Mouse (Mus musculus) lung, embryonic 16.5 days (tissue): Measurements from ENCODE around the gene Crat. TPM values are rescaled to one million over a fixed set of nuclear protein-coding genes. Genes with fewer than 3 reads are reported as not detected.

ENCODE experiments used
- ATAC-seq: fragments of 200-750 bp; cut with Nextera tagmentation; 2 replicates; pipeline ENCODE4 v1.8.0; 2017; ENCODE audit warnings: low read depth, mild to moderate bottlenecking, moderate library complexity
- H3K27ac ChIP-seq: fragments of 300-500 bp; sonication (generic); 2 replicates; pipeline ENCODE4 v1.5.1; 2014; ENCODE audit warnings: mild to moderate bottlenecking, control low read depth, low read length
- H3K27me3 ChIP-seq: fragments of 300-500 bp; sonication (generic); 2 replicates; pipeline ENCODE4 v1.6.1; 2014; ENCODE audit warnings: low read depth, low read length, mixed read lengths; ENCODE audit not compliant: control insufficient read depth, insufficient read depth
- H3K36me3 ChIP-seq: fragments of 300-500 bp; sonication (generic); 2 replicates; pipeline ENCODE4 v1.6.1; 2014; ENCODE audit warnings: low read length; ENCODE audit not compliant: control insufficient read depth, insufficient read depth
- H3K4me1 ChIP-seq: fragments of 300-500 bp; sonication (generic); replicated peaks from 2 replicates; pipeline ENCODE4 v1.6.1; 2014; ENCODE audit warnings: low read length, mixed read lengths; ENCODE audit not compliant: control insufficient read depth, insufficient read depth
- H3K4me2 ChIP-seq: fragments of 300-500 bp; sonication (generic); 2 replicates; pipeline ENCODE4 v1.6.1; 2014; ENCODE audit warnings: low read depth, low read length, control low read depth
- H3K4me3 ChIP-seq: fragments of 300-500 bp; sonication (generic); 2 replicates; pipeline ENCODE4 v1.5.1; 2014; ENCODE audit warnings: mild to moderate bottlenecking, low read length, control low read depth
- H3K9ac ChIP-seq: fragments of 300-500 bp; sonication (generic); 2 replicates; pipeline ENCODE4 v1.6.1; 2014; ENCODE audit warnings: low read length, control low read depth
- H3K9me3 ChIP-seq: fragments of 300-500 bp; sonication (generic); 2 replicates; pipeline ENCODE4 v1.6.1; 2016; ENCODE audit warnings: low read length; ENCODE audit not compliant: control insufficient read depth
- WGBS: fragments of 180-500 bp; shearing (Covaris S2); extraction: QIAGEN DNeasy Blood & Tissue Kit; methylation state at CpG from one replicate; pipeline ENCODE4 v1.1.7; 2014; 5-methylcytosine and 5-hydroxymethylcytosine counted together
- polyA plus RNA-seq: library from polyadenylated mRNA; unstranded; fragments of >200 nt; fragmentation: Nextera tagmentation; extraction: Ambion mirVana; gene quantifications from 2 replicates; pipeline ENCODE4 v1.2.1, GENCODE M21; 2015

Crat gene
- polyA plus RNA-seq, 1 experiment from 2014 or later, result 39.3 TPM

- WGBS, result 79% methylated on average over 4 of the region's 4 CpGs
- no peak overlapping the region for H3K9ac ChIP-seq
- no peak overlapping the region for H3K27ac ChIP-seq
- H3K4me1 ChIP-seq, result peaks cover 24% of the 10 kb centered on the region
- no peak overlapping the region for H3K4me2 ChIP-seq
- H3K27me3 ChIP-seq, result no peaks in the 10 kb centered on the region
- no peak overlapping the region for H3K4me3 ChIP-seq
- no peak for ATAC-seq
- H3K36me3 ChIP-seq, result no peaks in the 10 kb centered on the region
- H3K9me3 ChIP-seq, result no peaks in the 10 kb centered on the region
These were observed 1.5 kb downstream of the Crat start for GRCm38 (mm10) chr2:30414101-30414500.

GRCm38 (mm10) chr2:30413038-30413973 lies 2.3 kb downstream of the Crat start:
- ATAC-seq, result no peak
- peaks cover 6% of the 10 kb centered on the region for H3K36me3 ChIP-seq
- no peaks in the 10 kb centered on the region for H3K27me3 ChIP-seq
- no peak overlapping the region for H3K27ac ChIP-seq
- no peaks in the 10 kb centered on the region for H3K9me3 ChIP-seq
- WGBS, result 72% methylated on average over 16 of the region's 16 CpGs
- H3K4me1 ChIP-seq, result peaks cover 18% of the 10 kb centered on the region
- H3K4me2 ChIP-seq, result no peak overlapping the region
- H3K4me3 ChIP-seq, result no peak overlapping the region
- H3K9ac ChIP-seq, result no peak overlapping the region

- Histone ChIP-seq H3K36me3 (peaks cover 9% of the 10 kb centered on the region), H3K9me3 (no peaks in the 10 kb centered on the region), H3K4me2 (no peak overlapping the region), H3K4me3 (no peak overlapping the region), H3K27me3 (no peaks in the 10 kb centered on the region), H3K9ac (no peak overlapping the region), H3K4me1 (peaks cover 6% of the 10 kb centered on the region), H3K27ac (no peak overlapping the region)
- no peak for ATAC-seq
- WGBS, result 89% methylated on average over 5 of the region's 5 CpGs
These were observed 6.0 kb downstream of the Crat start for GRCm38 (mm10) chr2:30409454-30410176.

- no peaks in the 10 kb centered on the region for H3K27me3 ChIP-seq
- H3K36me3 ChIP-seq, result peaks cover 9% of the 10 kb centered on the region
- no peak overlapping the region for H3K27ac ChIP-seq
- no peak overlapping the region for H3K4me2 ChIP-seq
- WGBS, result 74% methylated on average over 8 of the region's 8 CpGs
- H3K9ac ChIP-seq, result no peak overlapping the region
- H3K9me3 ChIP-seq, result no peaks in the 10 kb centered on the region
- ATAC-seq, result no peak
- no peak overlapping the region for H3K4me3 ChIP-seq
- H3K4me1 ChIP-seq, result peaks cover 2% of the 10 kb centered on the region; the same call in 1 of the 2 replicates
These were observed 7.0 kb downstream of the Crat start for GRCm38 (mm10) chr2:30408452-30409100.

- H3K9me3 ChIP-seq, result no peaks in the 10 kb centered on the region
- WGBS, result 88% methylated on average over 10 of the region's 10 CpGs
- H3K4me1 ChIP-seq, result no peaks in the 10 kb centered on the region
- H3K4me2 ChIP-seq, result no peak overlapping the region
- no peak overlapping the region for H3K9ac ChIP-seq
- no peak overlapping the region for H3K4me3 ChIP-seq
- H3K27me3 ChIP-seq, result no peaks in the 10 kb centered on the region
- no peak overlapping the region for H3K27ac ChIP-seq
- ATAC-seq, result no peak
- peaks cover 10% of the 10 kb centered on the region for H3K36me3 ChIP-seq
These were observed 7.8 kb downstream of the Crat start for GRCm38 (mm10) chr2:30407778-30408177.

GRCm38 (mm10) chr2:30407221-30407620 lies 8.4 kb downstream of the Crat start:
- 81% methylated on average over 2 of the region's 2 CpGs for WGBS
- no peak for ATAC-seq

GRCm38 (mm10) chr2:30403870-30404269 lies 11.7 kb downstream of the Crat start:
- no peak overlapping the region for H3K27ac ChIP-seq
- 74% methylated on average over 1 of the region's 1 CpGs for WGBS
- peaks cover 7% of the 10 kb centered on the region; the same call in 1 of the 2 replicates for H3K4me1 ChIP-seq
- no peak overlapping the region for H3K4me3 ChIP-seq
- no peaks in the 10 kb centered on the region for H3K27me3 ChIP-seq
- H3K9ac ChIP-seq, result no peak overlapping the region
- H3K9me3 ChIP-seq, result no peaks in the 10 kb centered on the region
- ATAC-seq, result no peak
- no peak overlapping the region for H3K4me2 ChIP-seq
- peaks cover 14% of the 10 kb centered on the region for H3K36me3 ChIP-seq

More at GRCm38 (mm10) chr2:30407221-30407620, 8.4 kb downstream of the Crat start:
- H3K4me3 ChIP-seq, result no peak overlapping the region
- H3K27me3 ChIP-seq, result no peaks in the 10 kb centered on the region
- H3K36me3 ChIP-seq, result peaks cover 15% of the 10 kb centered on the region
- no peak overlapping the region for H3K9ac ChIP-seq
- H3K4me2 ChIP-seq, result no peak overlapping the region
- no peaks in the 10 kb centered on the region for H3K4me1 ChIP-seq
- no peaks in the 10 kb centered on the region for H3K9me3 ChIP-seq
- H3K27ac ChIP-seq, result no peak overlapping the region

GRCm38 (mm10) chr2:30402843-30403242 lies 12.8 kb downstream of the Crat start:
- H3K4me1 ChIP-seq, result peaks cover 13% of the 10 kb centered on the region; the same call in 1 of the 2 replicates
- H3K4me3 ChIP-seq, result no peak overlapping the region
- H3K36me3 ChIP-seq, result peaks cover 12% of the 10 kb centered on the region
- no peaks in the 10 kb centered on the region for H3K9me3 ChIP-seq
- no peaks in the 10 kb centered on the region for H3K27me3 ChIP-seq
- no peak overlapping the region for H3K9ac ChIP-seq
- no peak overlapping the region for H3K27ac ChIP-seq
- WGBS, result 73% methylated on average over 2 of the region's 2 CpGs
- no peak for ATAC-seq
- no peak overlapping the region for H3K4me2 ChIP-seq

GRCm38 (mm10) chr2:30402351-30402826 lies 13.2 kb downstream of the Crat start:
- Histone ChIP-seq H3K9ac (no peak overlapping the region), H3K4me3 (no peak overlapping the region), H3K4me2 (no peak overlapping the region), H3K9me3 (no peaks in the 10 kb centered on the region), H3K27ac (no peak overlapping the region), H3K27me3 (no peaks in the 10 kb centered on the region), H3K36me3 (peaks cover 16% of the 10 kb centered on the region), H3K4me1 (peaks cover 13% of the 10 kb centered on the region; the same call in 1 of the 2 replicates)
- WGBS, result 91% methylated on average over 9 of the region's 9 CpGs
- no peak for ATAC-seq
